Mouse (Mus musculus): ENCODE data around the gene Slc31a1. TPM values are rescaled to one million over a fixed set of nuclear protein-coding genes. Genes with fewer than 3 reads are reported as not detected.
A peak's percentile ranks its signal among the peaks of the same experiment; 100 is the strongest.

The Slc31a1 gene
- total RNA-seq, 2 experiments from 2014 or later, result 2.7 to 3.7 TPM

GRCm38 (mm10) chr4:62395806-62396205 lies 35.3 kb downstream of the Slc31a1 start:
- no peak for ATAC-seq (replicated peaks; ENCODE audit: low FRiP score, poor library complexity, severe bottlenecking)

GRCm38 (mm10) chr4:62397616-62398365 lies 37.3 kb downstream of the Slc31a1 start:
- no peak for ATAC-seq (replicated peaks; ENCODE audit: low FRiP score, poor library complexity, severe bottlenecking)

GRCm38 (mm10) chr4:62398956-62399355 lies 38.4 kb downstream of the Slc31a1 start:
- no peak for ATAC-seq (replicated peaks; ENCODE audit: low FRiP score, poor library complexity, severe bottlenecking)

- no peak for ATAC-seq (replicated peaks; ENCODE audit: low FRiP score, poor library complexity, severe bottlenecking)
Observed at GRCm38 (mm10) chr4:62406133-62406532, 45.6 kb downstream of the Slc31a1 start.

GRCm38 (mm10) chr4:62407730-62408582 lies 47.4 kb downstream of the Slc31a1 start:
- peak; percentile 70 for ATAC-seq (replicated peaks; ENCODE audit: low FRiP score, poor library complexity, severe bottlenecking)

- ATAC-seq (replicated peaks; ENCODE audit: low FRiP score, poor library complexity, severe bottlenecking), result peak; percentile 95
Observed at GRCm38 (mm10) chr4:62408601-62409282, 48.2 kb downstream of the Slc31a1 start, which contains the start of the genes Cdc26 and Prpf4. Gene Cdc26 (minus strand): TSS chr4:62408642. Gene Prpf4 (plus strand): TSS chr4:62408797.

- ATAC-seq (replicated peaks; ENCODE audit: low FRiP score, poor library complexity, severe bottlenecking), result no peak
Observed at GRCm38 (mm10) chr4:62409615-62410014, 49.1 kb downstream of the Slc31a1 start.

- ATAC-seq (replicated peaks; ENCODE audit: low FRiP score, poor library complexity, severe bottlenecking), result no peak
Observed at GRCm38 (mm10) chr4:62410325-62410724, 49.8 kb downstream of the Slc31a1 start.

GRCm38 (mm10) chr4:62411606-62412005 lies 51.1 kb downstream of the Slc31a1 start:
- ATAC-seq (replicated peaks; ENCODE audit: low FRiP score, poor library complexity, severe bottlenecking), result no peak

GRCm38 (mm10) chr4:62418448-62418847 lies 57.9 kb downstream of the Slc31a1 start:
- no peak for ATAC-seq (replicated peaks; ENCODE audit: low FRiP score, poor library complexity, severe bottlenecking)

- ATAC-seq (replicated peaks; ENCODE audit: low FRiP score, poor library complexity, severe bottlenecking), result no peak
Observed at GRCm38 (mm10) chr4:62419091-62419490, 58.6 kb downstream of the Slc31a1 start.

- ATAC-seq (replicated peaks; ENCODE audit: low FRiP score, poor library complexity, severe bottlenecking), result no peak
Observed at GRCm38 (mm10) chr4:62425891-62426290, 65.4 kb downstream of the Slc31a1 start.

- ATAC-seq (replicated peaks; ENCODE audit: low FRiP score, poor library complexity, severe bottlenecking), result no peak
Observed at GRCm38 (mm10) chr4:62427978-62428758, 67.6 kb downstream of the Slc31a1 start.

- ATAC-seq (replicated peaks; ENCODE audit: low FRiP score, poor library complexity, severe bottlenecking), result no peak
Observed at GRCm38 (mm10) chr4:62429616-62430015, 69.1 kb downstream of the Slc31a1 start.

GRCm38 (mm10) chr4:62430678-62431077 lies 70.2 kb downstream of the Slc31a1 start:
- ATAC-seq (replicated peaks; ENCODE audit: low FRiP score, poor library complexity, severe bottlenecking), result no peak

GRCm38 (mm10) chr4:62431522-62431921 lies 71.0 kb downstream of the Slc31a1 start:
- ATAC-seq (replicated peaks; ENCODE audit: low FRiP score, poor library complexity, severe bottlenecking), result peak; percentile 86

- no peak for ATAC-seq (replicated peaks; ENCODE audit: low FRiP score, poor library complexity, severe bottlenecking)
Observed at GRCm38 (mm10) chr4:62433939-62434870, 73.7 kb downstream of the Slc31a1 start.

GRCm38 (mm10) chr4:62435081-62435480 lies 74.6 kb downstream of the Slc31a1 start, which contains the start of gene Rnf183:
Gene Rnf183 (minus strand): TSS chr4:62435252.
- ATAC-seq (replicated peaks; ENCODE audit: low FRiP score, poor library complexity, severe bottlenecking), result no peak
